Mouse (Mus musculus) embryonic facial prominence, embryonic 11.5 days (tissue): Measurements from ENCODE around the gene Gm10837. TPM values are rescaled to one million over a fixed set of nuclear protein-coding genes. Genes with fewer than 3 reads are reported as not detected.

Experiments used
- ATAC-seq: fragments of 200-750 bp; cut with Nextera tagmentation; replicated peaks from 2 replicates; pipeline ENCODE4 v1.8.0; 2017; ENCODE audit warnings: low read depth; ENCODE audit not compliant: insufficient number of reproducible peaks, low FRiP score, low TSS enrichment
- DNase-seq: peaks from one replicate; pipeline ENCODE4 v3.0.0-alpha.2; 2015; ENCODE audit warnings: low spot score
- H3K27ac ChIP-seq: fragments of 300-500 bp; sonication (generic); replicated peaks from 2 replicates; pipeline ENCODE4 v1.5.1; 2014; ENCODE audit warnings: mild to moderate bottlenecking, low read depth, low read length, control low read depth
- H3K27me3 ChIP-seq: fragments of 300-500 bp; sonication (generic); 2 replicates; pipeline ENCODE4 v1.6.1; 2014; ENCODE audit warnings: mild to moderate bottlenecking, low read length, moderate library complexity, mixed read lengths; ENCODE audit not compliant: control insufficient read depth, insufficient read depth
- H3K36me3 ChIP-seq: fragments of 300-500 bp; sonication (generic); replicated peaks from 2 replicates; pipeline ENCODE4 v1.6.1; 2014; ENCODE audit warnings: low read depth, mild to moderate bottlenecking, low read length, moderate library complexity, mixed read lengths; ENCODE audit not compliant: control insufficient read depth, insufficient read depth
- H3K4me1 ChIP-seq: fragments of 300-500 bp; sonication (generic); 2 replicates; pipeline ENCODE4 v1.6.1; 2014; ENCODE audit warnings: low read length, mixed read lengths; ENCODE audit not compliant: control insufficient read depth, insufficient read depth
- H3K4me2 ChIP-seq: fragments of 300-500 bp; sonication (generic); 2 replicates; pipeline ENCODE4 v1.6.1; 2014; ENCODE audit warnings: low read depth, mild to moderate bottlenecking, control low read depth, low read length, moderate library complexity
- H3K4me3 ChIP-seq: fragments of 300-500 bp; sonication (generic); 2 replicates; pipeline ENCODE4 v1.5.1; 2014; ENCODE audit warnings: low read depth, low read length, control low read depth
- H3K9ac ChIP-seq: fragments of 300-500 bp; sonication (generic); replicated peaks from 2 replicates; pipeline ENCODE4 v1.6.1; 2014; ENCODE audit warnings: mild to moderate bottlenecking, control low read depth, low read length
- H3K9me3 ChIP-seq: fragments of 300-500 bp; sonication (generic); replicated peaks from 2 replicates; pipeline ENCODE4 v1.6.1; 2016; ENCODE audit warnings: mild to moderate bottlenecking, low read length, inconsistent platforms, mixed read lengths; ENCODE audit not compliant: control insufficient read depth
- WGBS: fragments of 180-500 bp; shearing (Covaris S2); extraction: QIAGEN DNeasy Blood & Tissue Kit; methylation state at CpG from one replicate; pipeline ENCODE4 v1.1.7; 2014; 5-methylcytosine and 5-hydroxymethylcytosine counted together
- polyA plus RNA-seq: library from polyadenylated mRNA; unstranded; fragments of >200 nt; fragmentation: Nextera tagmentation; extraction: Ambion mirVana; gene quantifications from 2 replicates; pipeline ENCODE4 v1.2.1, GENCODE M21; 2014

The Gm10837 gene
- polyA plus RNA-seq, 1 experiment from 2014 or later: not detected

GRCm38 (mm10) chr14:122474891-122475556 is 15.4 kb upstream of the Gm10837 start, which contains the start of gene Zic2:
Zic2 (plus strand) TSS chr14:122475435.
- peak; percentile 64 for ATAC-seq
- Histone ChIP-seq H3K4me2 (peak within 1 kb of the TSS; percentile 83), H3K27me3 (peaks cover 54% of the 10 kb centered on the region), H3K9me3 (no peaks in the 10 kb centered on the region), H3K27ac (peak within 1 kb of the TSS; percentile 68), H3K4me1 (peaks cover 9% of the 10 kb centered on the region), H3K4me3 (peak within 1 kb of the TSS; percentile 48), H3K36me3 (no peaks in the 10 kb centered on the region), H3K9ac (peak within 1 kb of the TSS; percentile 68)
- peak; percentile 68 for DNase-seq
- under 1% methylated on average over 41 of the region's 73 CpGs for WGBS

- H3K27ac ChIP-seq: peak overlapping the region; percentile 68
- H3K9ac ChIP-seq: peak overlapping the region; percentile 68
- H3K27me3 ChIP-seq: peaks cover 59% of the 10 kb centered on the region
- H3K4me3 ChIP-seq: peak overlapping the region; percentile 48
- DNase-seq (peak; percentile 49), ATAC-seq (no peak)
- peak overlapping the region; percentile 83 for H3K4me2 ChIP-seq
- WGBS: under 1% methylated on average over 53 of the region's 65 CpGs
- H3K9me3 ChIP-seq: no peaks in the 10 kb centered on the region
- peaks cover 9% of the 10 kb centered on the region for H3K4me1 ChIP-seq
- H3K36me3 ChIP-seq: no peaks in the 10 kb centered on the region
Measured at GRCm38 (mm10) chr14:122475557-122476040, 14.8 kb upstream of the Gm10837 start.

- Histone ChIP-seq H3K36me3 (no peaks in the 10 kb centered on the region), H3K27me3 (peaks cover 59% of the 10 kb centered on the region), H3K9me3 (no peaks in the 10 kb centered on the region), H3K4me2 (peak overlapping the region; percentile 83), H3K4me3 (peak overlapping the region; percentile 48), H3K9ac (peak overlapping the region; percentile 68), H3K27ac (peak overlapping the region; percentile 68), H3K4me1 (peaks cover 9% of the 10 kb centered on the region)
- WGBS: under 1% methylated on average over 62 of the region's 62 CpGs
- ATAC-seq (no peak), DNase-seq (peak; percentile 50)
Measured at GRCm38 (mm10) chr14:122476041-122476821, 14.2 kb upstream of the Gm10837 start.

GRCm38 (mm10) chr14:122476822-122477215 is 13.6 kb upstream of the Gm10837 start:
- Histone ChIP-seq H3K9ac (peak overlapping the region; percentile 68), H3K4me2 (peak overlapping the region; percentile 10; the same call in 1 of the 2 replicates), H3K36me3 (no peaks in the 10 kb centered on the region), H3K27me3 (peaks cover 58% of the 10 kb centered on the region), H3K4me1 (peaks cover 9% of the 10 kb centered on the region), H3K9me3 (no peaks in the 10 kb centered on the region), H3K4me3 (peak overlapping the region; percentile 48), H3K27ac (no peak overlapping the region)
- ATAC-seq (no peak), DNase-seq (peak; percentile 10)
- under 1% methylated on average over 18 of the region's 18 CpGs for WGBS

- no peak overlapping the region for H3K27ac ChIP-seq
- ATAC-seq (no peak), DNase-seq (peak; percentile 49)
- H3K4me2 ChIP-seq: peak overlapping the region; percentile 10; the same call in 1 of the 2 replicates
- peak overlapping the region; percentile 68 for H3K9ac ChIP-seq
- H3K36me3 ChIP-seq: no peaks in the 10 kb centered on the region
- H3K4me1 ChIP-seq: peaks cover 9% of the 10 kb centered on the region
- under 1% methylated on average over 20 of the region's 20 CpGs for WGBS
- peak overlapping the region; percentile 48 for H3K4me3 ChIP-seq
- peaks cover 60% of the 10 kb centered on the region for H3K27me3 ChIP-seq
- no peaks in the 10 kb centered on the region for H3K9me3 ChIP-seq
Measured at GRCm38 (mm10) chr14:122477261-122477671, 13.1 kb upstream of the Gm10837 start.

GRCm38 (mm10) chr14:122477971-122478573 is 12.3 kb upstream of the Gm10837 start:
- peak overlapping the region; percentile 48 for H3K4me3 ChIP-seq
- peaks cover 9% of the 10 kb centered on the region for H3K4me1 ChIP-seq
- H3K9me3 ChIP-seq: no peaks in the 10 kb centered on the region
- DNase-seq (peak; percentile 22), ATAC-seq (no peak)
- 2% methylated on average over 9 of the region's 9 CpGs for whole genome bisulfite sequencing
- peak overlapping the region; percentile 64 for H3K9ac ChIP-seq
- H3K4me2 ChIP-seq: no peak overlapping the region; the same call in 1 of the 2 replicates
- H3K36me3 ChIP-seq: no peaks in the 10 kb centered on the region
- peaks cover 66% of the 10 kb centered on the region for H3K27me3 ChIP-seq
- no peak overlapping the region for H3K27ac ChIP-seq

GRCm38 (mm10) chr14:122478574-122479011 is 11.8 kb upstream of the Gm10837 start:
- H3K27ac ChIP-seq: peak overlapping the region; percentile 47; the same call in 1 of the 2 replicates
- H3K27me3 ChIP-seq: peaks cover 65% of the 10 kb centered on the region
- H3K4me3 ChIP-seq: peak overlapping the region; percentile 48
- H3K36me3 ChIP-seq: no peaks in the 10 kb centered on the region
- H3K4me2 ChIP-seq: peak overlapping the region; percentile 36
- H3K9me3 ChIP-seq: no peaks in the 10 kb centered on the region
- WGBS: 0% methylated on average over 21 of the region's 22 CpGs
- H3K9ac ChIP-seq: peak overlapping the region; percentile 64
- ATAC-seq (no peak), DNase-seq (peak; percentile 25)
- peaks cover 9% of the 10 kb centered on the region for H3K4me1 ChIP-seq
